Mouse (Mus musculus): ENCODE results near the gene Ano4. TPM values are rescaled to one million over a fixed set of nuclear protein-coding genes. Genes with fewer than 3 reads are reported as not detected.

Ano4 gene
- polyA plus RNA-seq, 1 experiment from 2014 or later: 8.5 TPM

GRCm38 (mm10) chr10:89196444-89196843 is 148.1 kb downstream of the Ano4 start:
- Histone ChIP-seq H3K4me2 (no peak overlapping the region), H3K4me1 (no peaks in the 10 kb centered on the region), H3K36me3 (replicated peaks) (no peaks in the 10 kb centered on the region), H3K27ac (no peak overlapping the region), H3K4me3 (no peak overlapping the region), H3K9ac (no peak overlapping the region), H3K27me3 (replicated peaks) (no peaks in the 10 kb centered on the region), H3K9me3 (no peaks in the 10 kb centered on the region)
- ATAC-seq (replicated peaks): no peak
- 91% methylated on average over 10 of the region's 10 CpGs for WGBS

- H3K27me3 ChIP-seq (replicated peaks): no peaks in the 10 kb centered on the region
- no peak overlapping the region for H3K4me2 ChIP-seq
- no peak overlapping the region for H3K9ac ChIP-seq
- H3K27ac ChIP-seq: no peak overlapping the region
- no peaks in the 10 kb centered on the region for H3K36me3 ChIP-seq (replicated peaks)
- H3K4me1 ChIP-seq: no peaks in the 10 kb centered on the region
- H3K9me3 ChIP-seq: no peaks in the 10 kb centered on the region
- 72% methylated on average over 3 of the region's 3 CpGs for WGBS
- no peak for ATAC-seq (replicated peaks)
- H3K4me3 ChIP-seq: no peak overlapping the region
Measured at GRCm38 (mm10) chr10:89195068-89195467, 149.5 kb downstream of the Ano4 start.

- Histone ChIP-seq H3K36me3 (replicated peaks) (no peaks in the 10 kb centered on the region), H3K27me3 (replicated peaks) (no peaks in the 10 kb centered on the region), H3K4me3 (no peak overlapping the region), H3K4me1 (no peaks in the 10 kb centered on the region), H3K4me2 (no peak overlapping the region), H3K9me3 (no peaks in the 10 kb centered on the region), H3K27ac (no peak overlapping the region), H3K9ac (no peak overlapping the region)
- WGBS: 86% methylated on average over 7 of the region's 7 CpGs
- ATAC-seq (replicated peaks): no peak
Measured at GRCm38 (mm10) chr10:89194440-89194839, 150.1 kb downstream of the Ano4 start.

- Histone ChIP-seq H3K9me3 (no peaks in the 10 kb centered on the region), H3K27me3 (replicated peaks) (no peaks in the 10 kb centered on the region), H3K9ac (no peak overlapping the region), H3K27ac (no peak overlapping the region), H3K4me1 (no peaks in the 10 kb centered on the region), H3K4me3 (no peak overlapping the region), H3K36me3 (replicated peaks) (no peaks in the 10 kb centered on the region), H3K4me2 (no peak overlapping the region)
- no peak for ATAC-seq (replicated peaks)
- WGBS: 88% methylated on average over 4 of the region's 4 CpGs
Measured at GRCm38 (mm10) chr10:89177921-89178320, 166.6 kb downstream of the Ano4 start.

GRCm38 (mm10) chr10:89164533-89164932 is 180.0 kb downstream of the Ano4 start:
- 90% methylated on average over 1 of the region's 1 CpGs for WGBS
- Histone ChIP-seq H3K27ac (no peak overlapping the region), H3K4me3 (no peak overlapping the region), H3K27me3 (replicated peaks) (no peaks in the 10 kb centered on the region), H3K9me3 (no peaks in the 10 kb centered on the region), H3K4me2 (no peak overlapping the region), H3K4me1 (no peaks in the 10 kb centered on the region), H3K9ac (no peak overlapping the region), H3K36me3 (replicated peaks) (no peaks in the 10 kb centered on the region)
- no peak for ATAC-seq (replicated peaks)

- H3K27ac ChIP-seq: no peak overlapping the region
- H3K4me1 ChIP-seq: no peaks in the 10 kb centered on the region
- H3K9ac ChIP-seq: no peak overlapping the region
- H3K4me3 ChIP-seq: no peak overlapping the region
- H3K36me3 ChIP-seq (replicated peaks): no peaks in the 10 kb centered on the region
- H3K9me3 ChIP-seq: no peaks in the 10 kb centered on the region
- H3K4me2 ChIP-seq: no peak overlapping the region
- H3K27me3 ChIP-seq (replicated peaks): no peaks in the 10 kb centered on the region
- ATAC-seq (replicated peaks): no peak
- 74% methylated on average over 2 of the region's 2 CpGs for WGBS
Measured at GRCm38 (mm10) chr10:89155502-89155901, 189.1 kb downstream of the Ano4 start.

- ATAC-seq (replicated peaks): no peak
Measured at GRCm38 (mm10) chr10:89154797-89155465, 189.6 kb downstream of the Ano4 start.

GRCm38 (mm10) chr10:89149166-89149565 is 195.4 kb downstream of the Ano4 start:
- Histone ChIP-seq H3K4me3 (no peak overlapping the region), H3K9ac (no peak overlapping the region), H3K27ac (no peak overlapping the region), H3K36me3 (replicated peaks) (no peaks in the 10 kb centered on the region), H3K4me2 (no peak overlapping the region), H3K27me3 (replicated peaks) (no peaks in the 10 kb centered on the region), H3K4me1 (no peaks in the 10 kb centered on the region), H3K9me3 (no peaks in the 10 kb centered on the region)
- WGBS: 89% methylated on average over 11 of the region's 11 CpGs
- no peak for ATAC-seq (replicated peaks)

More at GRCm38 (mm10) chr10:89154797-89155465, 189.6 kb downstream of the Ano4 start:
- H3K4me2 ChIP-seq: no peak overlapping the region
- no peaks in the 10 kb centered on the region for H3K4me1 ChIP-seq
- no peaks in the 10 kb centered on the region for H3K9me3 ChIP-seq
- no peaks in the 10 kb centered on the region for H3K36me3 ChIP-seq (replicated peaks)
- no peaks in the 10 kb centered on the region for H3K27me3 ChIP-seq (replicated peaks)
- no peak overlapping the region for H3K9ac ChIP-seq
- H3K27ac ChIP-seq: no peak overlapping the region
- H3K4me3 ChIP-seq: no peak overlapping the region
- 73% methylated on average over 2 of the region's 2 CpGs for WGBS

GRCm38 (mm10) chr10:89121391-89121790 is 223.2 kb downstream of the Ano4 start:
- ATAC-seq (replicated peaks): no peak
- Histone ChIP-seq H3K4me2 (no peak overlapping the region), H3K4me3 (no peak overlapping the region), H3K36me3 (replicated peaks) (no peaks in the 10 kb centered on the region), H3K9ac (no peak overlapping the region), H3K4me1 (no peaks in the 10 kb centered on the region), H3K27ac (no peak overlapping the region), H3K9me3 (no peaks in the 10 kb centered on the region), H3K27me3 (replicated peaks) (no peaks in the 10 kb centered on the region)
- WGBS: 60% methylated on average over 6 of the region's 6 CpGs

GRCm38 (mm10) chr10:89114381-89114780 is 230.2 kb downstream of the Ano4 start:
- Histone ChIP-seq H3K4me3 (no peak overlapping the region), H3K9me3 (no peaks in the 10 kb centered on the region), H3K4me2 (no peak overlapping the region), H3K9ac (no peak overlapping the region), H3K27ac (no peak overlapping the region), H3K36me3 (replicated peaks) (no peaks in the 10 kb centered on the region), H3K4me1 (no peaks in the 10 kb centered on the region), H3K27me3 (replicated peaks) (no peaks in the 10 kb centered on the region)
- ATAC-seq (replicated peaks): no peak
- 85% methylated on average over 6 of the region's 6 CpGs for WGBS

- no peak for ATAC-seq (replicated peaks)
- no peak overlapping the region for H3K9ac ChIP-seq
- H3K36me3 ChIP-seq (replicated peaks): no peaks in the 10 kb centered on the region
- H3K27me3 ChIP-seq (replicated peaks): no peaks in the 10 kb centered on the region
- 76% methylated on average over 2 of the region's 2 CpGs for WGBS
- H3K4me1 ChIP-seq: no peaks in the 10 kb centered on the region
- H3K27ac ChIP-seq: no peak overlapping the region
- H3K9me3 ChIP-seq: no peaks in the 10 kb centered on the region
- H3K4me2 ChIP-seq: no peak overlapping the region
- no peak overlapping the region for H3K4me3 ChIP-seq
Measured at GRCm38 (mm10) chr10:89111466-89111865, 233.1 kb downstream of the Ano4 start.

- WGBS: 56% methylated on average over 1 of the region's 1 CpGs
- H3K4me1 ChIP-seq: no peaks in the 10 kb centered on the region
Measured at GRCm38 (mm10) chr10:89110917-89111316, 233.6 kb downstream of the Ano4 start.

GRCm38 (mm10) chr10:89103594-89103993 is 241.0 kb downstream of the Ano4 start:
- Histone ChIP-seq H3K4me1 (no peaks in the 10 kb centered on the region), H3K27me3 (replicated peaks) (no peaks in the 10 kb centered on the region)

More at GRCm38 (mm10) chr10:89110917-89111316, 233.6 kb downstream of the Ano4 start:
- Histone ChIP-seq H3K27me3 (replicated peaks) (no peaks in the 10 kb centered on the region), H3K36me3 (replicated peaks) (no peaks in the 10 kb centered on the region), H3K27ac (no peak overlapping the region), H3K9me3 (no peaks in the 10 kb centered on the region), H3K4me2 (no peak overlapping the region), H3K9ac (no peak overlapping the region), H3K4me3 (no peak overlapping the region)
- ATAC-seq (replicated peaks): no peak; the same call in 1 of the 2 replicates

More at GRCm38 (mm10) chr10:89103594-89103993, 241.0 kb downstream of the Ano4 start:
- Histone ChIP-seq H3K4me2 (no peak overlapping the region), H3K9me3 (no peaks in the 10 kb centered on the region), H3K4me3 (no peak overlapping the region), H3K9ac (no peak overlapping the region), H3K36me3 (replicated peaks) (no peaks in the 10 kb centered on the region), H3K27ac (no peak overlapping the region)
- ATAC-seq (replicated peaks): no peak
- 55% methylated on average over 2 of the region's 2 CpGs for WGBS
